Mouse (Mus musculus) stomach, embryonic 15.5 days (tissue): ENCODE measurements around the gene Rtn4ip1. TPM values are rescaled to one million over a fixed set of nuclear protein-coding genes. Genes with fewer than 3 reads are reported as not detected.

Experiments
- ATAC-seq: fragments of 200-750 bp; cut with Nextera tagmentation; 2 replicates; pipeline ENCODE4 v1.8.0; 2017; ENCODE audit warnings: low read depth, moderate number of reproducible peaks, moderate TSS enrichment; ENCODE audit not compliant: insufficient read depth, low FRiP score
- H3K27ac ChIP-seq: fragments of 300-500 bp; sonication (generic); 2 replicates; pipeline ENCODE4 v1.5.1; 2015; ENCODE audit warnings: mild to moderate bottlenecking, inconsistent platforms
- H3K27me3 ChIP-seq: fragments of 300-500 bp; sonication (generic); replicated peaks from 2 replicates; pipeline ENCODE4 v1.6.1; 2015; ENCODE audit warnings: inconsistent platforms
- H3K36me3 ChIP-seq: fragments of 300-500 bp; sonication (generic); 2 replicates; pipeline ENCODE4 v1.6.1; 2015; ENCODE audit warnings: inconsistent platforms
- H3K4me1 ChIP-seq: fragments of 300-500 bp; sonication (generic); 2 replicates; pipeline ENCODE4 v1.6.1; 2015; ENCODE audit warnings: inconsistent platforms
- H3K4me2 ChIP-seq: fragments of 300-500 bp; sonication (generic); 2 replicates; pipeline ENCODE4 v1.6.1; 2015; ENCODE audit warnings: mild to moderate bottlenecking, inconsistent platforms
- H3K4me3 ChIP-seq: fragments of 300-500 bp; sonication (generic); replicated peaks from 2 replicates; pipeline ENCODE4 v1.5.1; 2015; ENCODE audit warnings: inconsistent platforms
- H3K9ac ChIP-seq: fragments of 300-500 bp; sonication (generic); 2 replicates; pipeline ENCODE4 v1.6.1; 2015; ENCODE audit warnings: inconsistent platforms
- H3K9me3 ChIP-seq: fragments of 300-500 bp; sonication (generic); 2 replicates; pipeline ENCODE4 v1.6.1; 2016; ENCODE audit warnings: inconsistent platforms
- WGBS: fragments of 180-500 bp; shearing (Covaris S2); methylation state at CpG from one replicate; pipeline ENCODE4 v1.1.7; 2015; 5-methylcytosine and 5-hydroxymethylcytosine counted together
- polyA plus RNA-seq: library from polyadenylated mRNA; unstranded; fragments of >200 nt; fragmentation: Nextera tagmentation; extraction: Ambion mirVana; gene quantifications from 2 replicates; pipeline ENCODE4 v1.2.1, GENCODE M21; 2015

The Rtn4ip1 gene
- polyA plus RNA-seq, 1 experiment from 2014 or later, result 11.8 TPM

DNA sequence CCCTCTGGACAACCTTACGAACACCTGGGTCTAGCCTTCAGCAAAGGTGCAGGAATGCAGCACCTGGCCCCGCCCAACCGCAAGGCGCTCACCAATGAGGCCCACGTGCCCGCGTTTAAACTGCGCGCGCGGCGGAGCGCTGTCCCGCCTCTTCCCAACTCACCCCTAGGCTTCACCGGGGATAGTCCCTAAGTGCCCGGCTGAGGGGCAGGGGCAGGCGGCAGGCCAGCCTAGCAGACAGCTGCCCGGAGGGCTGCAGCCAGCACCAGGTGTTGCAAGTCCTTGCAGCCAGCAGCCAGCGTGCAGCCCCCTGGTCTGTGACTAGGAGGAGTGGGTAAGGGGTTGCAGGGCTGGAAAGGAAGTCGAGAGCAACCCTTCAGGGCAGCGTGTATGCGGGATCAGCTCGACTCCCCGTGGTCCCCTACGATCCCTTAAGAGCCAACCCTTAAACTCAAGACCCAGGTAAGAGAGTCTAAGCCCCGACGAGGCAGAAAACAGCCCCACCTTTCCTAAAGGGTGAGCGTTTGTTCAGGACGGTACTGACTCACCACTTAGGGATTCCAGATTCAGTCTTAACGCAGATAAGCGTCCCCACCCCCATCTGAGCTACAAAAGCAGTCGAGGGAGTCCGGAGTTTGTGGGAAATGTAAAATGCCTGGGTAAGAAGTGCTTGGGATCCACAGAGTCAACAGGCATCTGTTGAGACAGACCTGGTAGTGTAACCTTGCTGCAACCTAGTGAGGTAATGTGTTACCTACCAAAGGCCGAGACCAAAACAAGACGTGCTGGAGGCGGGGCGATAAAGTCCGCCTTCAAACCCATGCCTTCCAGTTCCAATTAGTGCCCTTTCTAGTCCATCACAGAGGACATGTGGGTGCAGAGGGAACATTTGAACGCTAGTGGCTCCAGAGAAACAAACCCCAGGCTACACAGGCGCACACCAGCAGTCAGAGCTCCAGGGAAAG lies 104.4 kb downstream of the Rtn4ip1 start:
- peak overlapping the region; percentile 1; the same call in 1 of the 2 replicates for H3K27ac ChIP-seq
- no peak overlapping the region for H3K9ac ChIP-seq
- H3K27me3 ChIP-seq, result peaks cover 30% of the 10 kb centered on the region
- 3% methylated on average over 40 of the region's 40 CpGs for whole genome bisulfite sequencing
- no peaks in the 10 kb centered on the region for H3K36me3 ChIP-seq
- ATAC-seq, result peak; percentile 59
- H3K9me3 ChIP-seq, result no peaks in the 10 kb centered on the region
- peak overlapping the region; percentile 91 for H3K4me2 ChIP-seq
- peaks cover 20% of the 10 kb centered on the region for H3K4me1 ChIP-seq
- H3K4me3 ChIP-seq, result peak overlapping the region; percentile 42

Other genes with a start within 250 kb of the Rtn4ip1 start
- gene Qrsl1, start 62 bp upstream of the Rtn4ip1 start, polyA plus RNA-seq, result 18.5 and 18.9 TPM in 2 replicates
- 1.9 and 2.5 TPM in 2 replicates for gene Crybg1, start 247.0 kb downstream of the Rtn4ip1 start, polyA plus RNA-seq